Mouse (Mus musculus): Measurements from ENCODE around the gene Dock4. TPM values are rescaled to one million over a fixed set of nuclear protein-coding genes. Genes with fewer than 3 reads are reported as not detected.

Dock4 gene
- total and polyA plus RNA-seq, 3 experiments, result 0.26 to 0.67 (median 0.38) TPM

GRCm38 (mm10) chr12:40469009-40469408 lies 23.3 kb downstream of the Dock4 start:
- in situ Hi-C loops (cut with MboI; ENCODE audit: low pct_ligation_motif_present, low pct_unique_long_range_greater_than_20kb, low sequenced_read_pairs), result no loop called here
- TF ChIP-seq BHLHE40 (IDR thresholded peaks at IDR 0.05; ENCODE audit: low read depth, low read length) (no peak), CHD2 (IDR thresholded peaks at IDR 0.05; ENCODE audit: low read length) (no peak), RAD21 (IDR thresholded peaks at IDR 0.05; ENCODE audit: low read depth, low read length) (no peak), MAFK (IDR thresholded peaks at IDR 0.05; ENCODE audit: insufficient replicate concordance, low read length) (no peak), MEF2A (IDR thresholded peaks at IDR 0.05; ENCODE audit: borderline replicate concordance, low read depth, low read length) (no peak), EP300 (IDR thresholded peaks at IDR 0.05; ENCODE audit: low read length) (no peak), UBTF (IDR thresholded peaks at IDR 0.05; ENCODE audit: low read depth, low read length) (no peak), MYC (IDR thresholded peaks at IDR 0.05; ENCODE audit: low read depth, low read length) (no peak), ZKSCAN1 (IDR thresholded peaks at IDR 0.05; ENCODE audit: borderline replicate concordance, low read depth, low read length) (no peak), E2F4 (IDR thresholded peaks at IDR 0.05; ENCODE audit: insufficient replicate concordance, low read depth, low read length) (no peak), MXI1 (IDR thresholded peaks at IDR 0.05; ENCODE audit: low read depth, low read length) (no peak), SMC3 (IDR thresholded peaks at IDR 0.05; ENCODE audit: low read depth, low read length) (no peak), ZMIZ1 (IDR thresholded peaks at IDR 0.05; ENCODE audit: low read depth, low read length) (no peak), SIN3A (IDR thresholded peaks at IDR 0.05; ENCODE audit: low read length) (no peak), MAX (IDR thresholded peaks at IDR 0.05; ENCODE audit: low read length) (no peak), NELFE (IDR thresholded peaks at IDR 0.05; ENCODE audit: low read depth, low read length) (no peak)
- Histone ChIP-seq H3K4me1 (ENCODE audit: control insufficient read depth in 1 of 2, insufficient read depth in 2 of 2) (peaks cover 0 to 5% of the 10 kb centered on the region in 2 experiments; a peak in 1 of 4 replicates), H3K9me3 (replicated peaks; ENCODE audit: low read length) (no peaks in the 10 kb centered on the region), H3K9ac (ENCODE audit: insufficient read depth, low read depth) (no peak overlapping the region), H3K79me2 (replicated peaks; ENCODE audit: control insufficient read depth, extremely low read depth, insufficient read depth, poor library complexity, severe bottlenecking) (no peaks in the 10 kb centered on the region), H3K36me3 (replicated peaks in 1 of 2; ENCODE audit: control insufficient read depth in 1 of 2, insufficient read depth in 1 of 2, low read length in 1 of 2) (no peaks in the 10 kb centered on the region), H3K27me3 (replicated peaks) (no peaks in the 10 kb centered on the region), H3K4me2 (ENCODE audit: insufficient read depth, low read depth, poor library complexity, severe bottlenecking) (no peak overlapping the region), H3K27ac (ENCODE audit: insufficient read depth, low read depth) (no peak overlapping the region), H3K4me3 (replicated peaks in 1 of 3; ENCODE audit: low read depth in 2 of 3, low read length in 2 of 3, poor library complexity in 1 of 3) (no peak overlapping the region)
- no peak for DNase-seq (ENCODE audit: extremely low read depth)
- dilution Hi-C loops (cut with MboI; ENCODE audit: extremely low pct_ligation_motif_present, extremely low pct_unique_long_range_greater_than_20kb, low sequenced_read_pairs), result no loop called here

GRCm38 (mm10) chr12:40471649-40472399 lies 26.1 kb downstream of the Dock4 start:
- Histone ChIP-seq H3K27me3 (replicated peaks) (no peaks in the 10 kb centered on the region), H3K27ac (ENCODE audit: insufficient read depth, low read depth) (no peak overlapping the region), H3K79me2 (replicated peaks; ENCODE audit: control insufficient read depth, extremely low read depth, insufficient read depth, poor library complexity, severe bottlenecking) (no peaks in the 10 kb centered on the region), H3K4me3 (replicated peaks in 1 of 3; ENCODE audit: low read depth in 2 of 3, low read length in 2 of 3, poor library complexity in 1 of 3) (no peak overlapping the region), H3K4me1 (ENCODE audit: control insufficient read depth in 1 of 2, insufficient read depth in 2 of 2) (peaks cover 0 to 3% of the 10 kb centered on the region in 2 experiments; a peak in 1 of 4 replicates), H3K4me2 (ENCODE audit: insufficient read depth, low read depth, poor library complexity, severe bottlenecking) (no peak overlapping the region), H3K36me3 (replicated peaks in 1 of 2; ENCODE audit: control insufficient read depth in 1 of 2, insufficient read depth in 1 of 2, low read length in 1 of 2) (no peaks in the 10 kb centered on the region), H3K9ac (ENCODE audit: insufficient read depth, low read depth) (no peak overlapping the region), H3K9me3 (replicated peaks; ENCODE audit: low read length) (no peaks in the 10 kb centered on the region)
- dilution Hi-C loops (cut with MboI; ENCODE audit: extremely low pct_ligation_motif_present, extremely low pct_unique_long_range_greater_than_20kb, low sequenced_read_pairs) (no loop called here), in situ Hi-C loops (cut with MboI; ENCODE audit: low pct_ligation_motif_present, low pct_unique_long_range_greater_than_20kb, low sequenced_read_pairs) (no loop called here)
- TF ChIP-seq UBTF (IDR thresholded peaks at IDR 0.05; ENCODE audit: low read depth, low read length), result no peak
- TF ChIP-seq POLR2A (IDR thresholded peaks at IDR 0.05; ENCODE audit: low read depth, low read length), result no peak
- no peak for TF ChIP-seq USF1 (IDR thresholded peaks at IDR 0.05; ENCODE audit: low read depth, low read length)
- TF ChIP-seq MAX (IDR thresholded peaks at IDR 0.05; ENCODE audit: low read length), result no peak
- TF ChIP-seq HCFC1 (IDR thresholded peaks at IDR 0.05; ENCODE audit: low read depth, low read length), result no peak
- TF ChIP-seq ZNF384 (IDR thresholded peaks at IDR 0.05; ENCODE audit: low read depth, low read length), result no peak
- no peak for TF ChIP-seq POLR2AphosphoS2 (IDR thresholded peaks at IDR 0.05; ENCODE audit: low read depth, low read length)
- no peak for TF ChIP-seq BHLHE40 (IDR thresholded peaks at IDR 0.05; ENCODE audit: low read depth, low read length)
- TF ChIP-seq SMC3 (IDR thresholded peaks at IDR 0.05; ENCODE audit: low read depth, low read length), result no peak
- no peak for TF ChIP-seq CHD2 (IDR thresholded peaks at IDR 0.05; ENCODE audit: low read length)
- no peak for TF ChIP-seq NELFE (IDR thresholded peaks at IDR 0.05; ENCODE audit: low read depth, low read length)
- TF ChIP-seq TBP (conservative IDR thresholded peaks at IDR 0.05; ENCODE audit: low read depth, low read length), result no peak
- no peak for TF ChIP-seq SIN3A (IDR thresholded peaks at IDR 0.05; ENCODE audit: low read length)
- no peak for TF ChIP-seq CTCF (conservative IDR thresholded peaks at IDR 0.05 in 1 of 2, IDR thresholded peaks at IDR 0.05 in 1 of 2; ENCODE audit: low read depth in 2 of 2, low read length in 2 of 2)
- no peak for TF ChIP-seq EP300 (IDR thresholded peaks at IDR 0.05; ENCODE audit: low read length)
- TF ChIP-seq ETS1 (conservative IDR thresholded peaks at IDR 0.05; ENCODE audit: low read depth, low read length), result no peak
- TF ChIP-seq MAFK (IDR thresholded peaks at IDR 0.05; ENCODE audit: insufficient replicate concordance, low read length), result no peak
- DNase-seq (ENCODE audit: extremely low read depth), result no peak

All from CH12.LX (cell line).